Mouse (Mus musculus) stomach, embryonic 16.5 days (tissue): ENCODE measurements around the gene Spata17. TPM values are rescaled to one million over a fixed set of nuclear protein-coding genes. Genes with fewer than 3 reads are reported as not detected.
A peak's percentile ranks its signal among the peaks of the same experiment; 100 is the strongest.

ENCODE experiments used
- ATAC-seq: fragments of 200-750 bp; cut with Nextera tagmentation; 2 replicates; pipeline ENCODE4 v1.8.0; 2017; ENCODE audit warnings: moderate number of reproducible peaks, moderate TSS enrichment; ENCODE audit not compliant: insufficient read depth, low FRiP score
- H3K27ac ChIP-seq: fragments of 300-500 bp; sonication (generic); 2 replicates; pipeline ENCODE4 v1.5.1; 2014; ENCODE audit warnings: low read length
- H3K27me3 ChIP-seq: fragments of 300-500 bp; sonication (generic); 2 replicates; pipeline ENCODE4 v1.6.1; 2014; ENCODE audit warnings: low read length, control low read depth, mixed read lengths; ENCODE audit not compliant: control insufficient read depth, insufficient read depth
- H3K36me3 ChIP-seq: fragments of 300-500 bp; sonication (generic); 2 replicates; pipeline ENCODE4 v1.6.1; 2014; ENCODE audit warnings: low read length; ENCODE audit not compliant: control insufficient read depth, insufficient read depth
- H3K4me1 ChIP-seq: fragments of 300-500 bp; sonication (generic); 2 replicates; pipeline ENCODE4 v1.6.1; 2014; ENCODE audit warnings: low read length, control low read depth, mixed read lengths; ENCODE audit not compliant: control insufficient read depth, insufficient read depth
- H3K4me2 ChIP-seq: fragments of 300-500 bp; sonication (generic); 2 replicates; pipeline ENCODE4 v1.6.1; 2014; ENCODE audit warnings: low read depth, low read length, mixed read lengths
- H3K4me3 ChIP-seq: fragments of 300-500 bp; sonication (generic); replicated peaks from 2 replicates; pipeline ENCODE4 v1.5.1; 2014; ENCODE audit warnings: mild to moderate bottlenecking, low read length
- H3K9ac ChIP-seq: fragments of 300-500 bp; sonication (generic); 2 replicates; pipeline ENCODE4 v1.6.1; 2014; ENCODE audit warnings: low read length
- H3K9me3 ChIP-seq: fragments of 300-500 bp; sonication (generic); replicated peaks from 2 replicates; pipeline ENCODE4 v1.6.1; 2016; ENCODE audit warnings: low read length, control low read depth; ENCODE audit not compliant: control insufficient read depth
- WGBS: fragments of 180-500 bp; shearing (Covaris S2); extraction: QIAGEN DNeasy Blood & Tissue Kit; methylation state at CpG from one replicate; pipeline ENCODE4 v1.1.7; 2014; 5-methylcytosine and 5-hydroxymethylcytosine counted together
- polyA plus RNA-seq: library from polyadenylated mRNA; unstranded; fragments of >200 nt; fragmentation: Nextera tagmentation; extraction: Ambion mirVana; gene quantifications from 2 replicates; pipeline ENCODE4 v1.2.1, GENCODE M21; 2015

Gene Spata17
- polyA plus RNA-seq, 1 experiment from 2014 or later = 0.70 TPM

GRCm38 (mm10) chr1:187232996-187233615, 17.8 kb upstream of the Spata17 start:
- Histone ChIP-seq H3K27me3 (no peaks in the 10 kb centered on the region), H3K4me2 (no peak overlapping the region), H3K36me3 (peaks cover 2% of the 10 kb centered on the region; the same call in 1 of the 2 replicates), H3K9ac (no peak overlapping the region; the same call in 1 of the 2 replicates), H3K27ac (no peak overlapping the region), H3K4me1 (0 out of 2 replicates have a peak, but pooled peaks cover 4% of the 10 kb centered on the region), H3K9me3 (no peaks in the 10 kb centered on the region), H3K4me3 (no peak overlapping the region)
- 70% methylated on average over 7 of the region's 7 CpGs for WGBS
- no peak for ATAC-seq

- no peak overlapping the region for H3K4me3 ChIP-seq
- H3K4me1 ChIP-seq = peaks cover 10% of the 10 kb centered on the region; the same call in 1 of the 2 replicates
- H3K4me2 ChIP-seq = no peak overlapping the region
- no peak overlapping the region for H3K9ac ChIP-seq
- H3K36me3 ChIP-seq = peaks cover 2% of the 10 kb centered on the region; the same call in 1 of the 2 replicates
- no peaks in the 10 kb centered on the region for H3K9me3 ChIP-seq
- H3K27ac ChIP-seq = no peak overlapping the region
- ATAC-seq = no peak
- 58% methylated on average over 14 of the region's 14 CpGs for WGBS
- H3K27me3 ChIP-seq = no peaks in the 10 kb centered on the region
These were observed 17.1 kb upstream of the Spata17 start for GRCm38 (mm10) chr1:187232196-187232955.

GRCm38 (mm10) chr1:187230255-187230654, 15.0 kb upstream of the Spata17 start:
- no peak for ATAC-seq
- no peak overlapping the region for H3K27ac ChIP-seq
- H3K4me3 ChIP-seq = no peak overlapping the region
- WGBS = 99% methylated on average over 5 of the region's 5 CpGs
- H3K9ac ChIP-seq = no peak overlapping the region
- no peak overlapping the region for H3K4me2 ChIP-seq
- peaks cover 19% of the 10 kb centered on the region; the same call in 1 of the 2 replicates for H3K4me1 ChIP-seq
- H3K9me3 ChIP-seq = no peaks in the 10 kb centered on the region
- H3K36me3 ChIP-seq = peaks cover 2% of the 10 kb centered on the region; the same call in 1 of the 2 replicates
- H3K27me3 ChIP-seq = no peaks in the 10 kb centered on the region

- Histone ChIP-seq H3K4me2 (no peak overlapping the region), H3K4me1 (peaks cover 19% of the 10 kb centered on the region; the same call in 1 of the 2 replicates), H3K4me3 (no peak overlapping the region), H3K27me3 (no peaks in the 10 kb centered on the region), H3K9ac (no peak overlapping the region), H3K9me3 (no peaks in the 10 kb centered on the region), H3K27ac (no peak overlapping the region), H3K36me3 (no peaks in the 10 kb centered on the region)
- WGBS = 77% methylated on average over 13 of the region's 13 CpGs
- no peak for ATAC-seq
These were observed 13.3 kb upstream of the Spata17 start for GRCm38 (mm10) chr1:187228414-187229146.

GRCm38 (mm10) chr1:187226328-187227025, 11.2 kb upstream of the Spata17 start:
- Histone ChIP-seq H3K4me2 (no peak overlapping the region), H3K36me3 (no peaks in the 10 kb centered on the region), H3K9me3 (no peaks in the 10 kb centered on the region), H3K4me3 (no peak overlapping the region), H3K9ac (no peak overlapping the region), H3K27ac (no peak overlapping the region; the same call in 1 of the 2 replicates), H3K27me3 (no peaks in the 10 kb centered on the region), H3K4me1 (peaks cover 19% of the 10 kb centered on the region; the same call in 1 of the 2 replicates)
- ATAC-seq = peak; percentile 29; the same call in 1 of the 2 replicates
- WGBS = 56% methylated on average over 11 of the region's 11 CpGs

- Histone ChIP-seq H3K4me2 (no peak overlapping the region), H3K27me3 (no peaks in the 10 kb centered on the region), H3K4me3 (no peak overlapping the region), H3K9ac (no peak overlapping the region), H3K9me3 (no peaks in the 10 kb centered on the region), H3K27ac (no peak overlapping the region), H3K36me3 (no peaks in the 10 kb centered on the region), H3K4me1 (peaks cover 6% of the 10 kb centered on the region; the same call in 1 of the 2 replicates)
- ATAC-seq = no peak
- 58% methylated on average over 6 of the region's 6 CpGs for WGBS
These were observed 5.5 kb upstream of the Spata17 start for GRCm38 (mm10) chr1:187220756-187221155.

GRCm38 (mm10) chr1:187216620-187217410, 1.6 kb upstream of the Spata17 start:
- H3K4me3 ChIP-seq = no peak overlapping the region
- no peak for ATAC-seq
- H3K36me3 ChIP-seq = no peaks in the 10 kb centered on the region
- peaks cover 6% of the 10 kb centered on the region; the same call in 1 of the 2 replicates for H3K4me1 ChIP-seq
- no peak overlapping the region for H3K4me2 ChIP-seq
- no peaks in the 10 kb centered on the region for H3K27me3 ChIP-seq
- H3K9ac ChIP-seq = no peak overlapping the region
- WGBS = 88% methylated on average over 9 of the region's 9 CpGs
- no peaks in the 10 kb centered on the region for H3K9me3 ChIP-seq
- H3K27ac ChIP-seq = no peak overlapping the region

- no peak overlapping the region for H3K4me3 ChIP-seq
- no peak overlapping the region for H3K9ac ChIP-seq
- no peaks in the 10 kb centered on the region for H3K4me1 ChIP-seq
- H3K27ac ChIP-seq = no peak overlapping the region
- H3K36me3 ChIP-seq = no peaks in the 10 kb centered on the region
- ATAC-seq = no peak
- H3K27me3 ChIP-seq = no peaks in the 10 kb centered on the region
- no peaks in the 10 kb centered on the region for H3K9me3 ChIP-seq
- no peak overlapping the region for H3K4me2 ChIP-seq
- 73% methylated on average over 4 of the region's 4 CpGs for WGBS
These were observed 4.5 kb downstream of the Spata17 start for GRCm38 (mm10) chr1:187210736-187211135.
